Comparison of ENCODE assay signal across 8 mouse cellular contexts in the genomic region with DNA sequence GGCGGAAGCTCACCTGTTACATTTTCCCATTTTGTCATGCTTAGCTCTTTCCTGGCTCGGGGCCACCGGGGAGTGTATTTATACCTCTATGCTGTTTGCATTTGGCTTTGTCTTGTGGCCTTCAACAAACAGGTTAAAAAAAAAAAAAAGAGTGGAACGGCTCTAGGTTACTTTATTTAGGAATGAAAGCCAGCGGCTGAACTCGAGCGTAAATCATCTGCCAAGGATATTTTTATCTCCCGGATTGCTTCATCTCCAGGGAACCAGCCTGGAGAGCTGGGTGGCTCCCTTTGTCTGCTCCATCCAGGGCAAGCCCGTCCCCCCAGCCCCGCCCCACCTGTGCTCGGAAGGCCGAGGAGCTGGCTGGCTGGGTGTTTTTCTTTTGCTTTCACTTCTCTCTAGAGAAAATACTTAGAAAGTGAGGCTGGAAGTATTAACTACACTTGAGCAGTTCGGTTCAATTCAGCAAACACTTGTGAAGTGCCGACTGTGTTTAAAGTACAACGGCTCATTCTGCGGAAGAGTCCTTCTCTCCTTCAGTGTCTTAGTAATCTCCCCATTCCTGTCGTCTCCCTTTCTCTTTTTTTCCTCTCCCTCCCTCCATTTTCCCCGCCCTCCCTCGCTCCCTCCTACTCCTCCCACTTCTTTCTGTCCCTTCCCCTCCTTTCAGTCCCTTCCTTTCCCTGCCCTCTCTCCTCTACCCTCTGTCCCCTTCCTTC. TPM values are rescaled to one million over a fixed set of nuclear protein-coding genes. Genes with fewer than 3 reads are reported as not detected.
DNase-seq lines count a peak whose midpoint lies in the region; ATAC-seq and TF ChIP-seq lines count a peak whose summit lies in the region.

No protein-coding gene starts in this region.

- H3K4me1 ChIP-seq in embryonic facial prominence, embryonic 12.5 days: peaks cover 9% of the 10 kb centered on the region
- H3K4me1 ChIP-seq in liver, adult 2 months (ENCODE audit: control insufficient read depth, insufficient read depth, low read length): peaks cover 6% of the 10 kb centered on the region
- 0 out of 2 replicates have a peak, but pooled peaks cover 6% of the 10 kb centered on the region for H3K4me1 ChIP-seq in midbrain, postnatal 0 days (ENCODE audit: insufficient read depth, low read length)
- H3K4me1 ChIP-seq in stomach, embryonic 16.5 days (ENCODE audit: control insufficient read depth, insufficient read depth, low read length): peaks cover 11% of the 10 kb centered on the region

- 0 out of 2 replicates have a peak, but pooled peaks cover 4% of the 10 kb centered on the region for H3K27me3 ChIP-seq in embryonic facial prominence, embryonic 12.5 days
- peaks cover 3% of the 10 kb centered on the region; the same call in 1 of the 2 replicates for H3K27me3 ChIP-seq in liver, adult 2 months (ENCODE audit: control insufficient read depth, insufficient read depth, low read length)
- no peaks in the 10 kb centered on the region for H3K27me3 ChIP-seq in midbrain, postnatal 0 days (ENCODE audit: insufficient read depth, low read length)
- H3K27me3 ChIP-seq in stomach, embryonic 16.5 days (ENCODE audit: control insufficient read depth, insufficient read depth, low read length): no peaks in the 10 kb centered on the region

- H3K4me3 ChIP-seq in embryonic facial prominence, embryonic 12.5 days: peak overlapping the region; percentile 44
- peak overlapping the region; percentile 91 for H3K4me3 ChIP-seq in liver, adult 2 months (ENCODE audit: insufficient read depth, low read depth, low read length)
- peak overlapping the region; percentile 38 for H3K4me3 ChIP-seq in midbrain, postnatal 0 days (ENCODE audit: low read depth, low read length)
- peak overlapping the region; percentile 57 for H3K4me3 ChIP-seq in stomach, embryonic 16.5 days (replicated peaks; ENCODE audit: low read length)

- TF ChIP-seq CTCF in liver, adult 2 months (IDR thresholded peaks at IDR 0.05; ENCODE audit: low read depth, low read length): no peak
- TF ChIP-seq CTCF in midbrain, postnatal 0 days (IDR thresholded peaks at IDR 0.05): no peak

- no peaks in the 10 kb centered on the region for H3K79me2 ChIP-seq in liver, adult 2 months (ENCODE audit: control insufficient read depth, insufficient read depth, low read length)

- H3K9ac ChIP-seq in embryonic facial prominence, embryonic 12.5 days: peak overlapping the region; percentile 42; the same call in 1 of the 2 replicates
- peak overlapping the region; percentile 84 for H3K9ac ChIP-seq in liver, adult 2 months (ENCODE audit: low read depth, low read length)
- H3K9ac ChIP-seq in midbrain, postnatal 0 days (replicated peaks; ENCODE audit: low read length, poor library complexity, severe bottlenecking): no peak overlapping the region
- H3K9ac ChIP-seq in stomach, embryonic 16.5 days (ENCODE audit: low read length): peak overlapping the region; percentile 62

- peak; percentile 74; the same call in 1 of the 2 replicates for ATAC-seq in embryonic facial prominence, embryonic 12.5 days (ENCODE audit: insufficient number of reproducible peaks, insufficient read depth, low FRiP score, low TSS enrichment)
- ATAC-seq in midbrain, postnatal 0 days (ENCODE audit: low FRiP score): 0 out of 2 replicates have a peak, but pooled peaks have one; percentile 48
- peak; percentile 91 for ATAC-seq in stomach, embryonic 16.5 days (ENCODE audit: insufficient read depth, low FRiP score)

- 2% methylated on average over 19 of the region's 19 CpGs for WGBS in embryonic facial prominence, embryonic 12.5 days
- 1% methylated on average over 19 of the region's 19 CpGs for WGBS in liver, adult 2 months
- WGBS in midbrain, postnatal 0 days: 1% methylated on average over 19 of the region's 19 CpGs
- 1% methylated on average over 19 of the region's 19 CpGs for WGBS in stomach, embryonic 16.5 days

- no peak overlapping the region for H3K27ac ChIP-seq in embryonic facial prominence, embryonic 12.5 days
- H3K27ac ChIP-seq in liver, adult 2 months (replicated peaks; ENCODE audit: insufficient read depth, low read depth, low read length): peak overlapping the region; percentile 67
- H3K27ac ChIP-seq in midbrain, postnatal 0 days (ENCODE audit: low read depth, low read length): no peak overlapping the region
- H3K27ac ChIP-seq in stomach, embryonic 16.5 days (ENCODE audit: low read length): peak overlapping the region; percentile 70

- peak overlapping the region; percentile 68 for H3K4me2 ChIP-seq in embryonic facial prominence, embryonic 12.5 days (replicated peaks)
- H3K4me2 ChIP-seq in midbrain, postnatal 0 days (ENCODE audit: low read depth, low read length, poor library complexity, severe bottlenecking): peak overlapping the region; percentile 72
- H3K4me2 ChIP-seq in stomach, embryonic 16.5 days (ENCODE audit: low read depth, low read length): peak overlapping the region; percentile 58

- peak; percentile 82 for DNase-seq in 3T3-L1 (ENCODE audit: low read depth, low spot score)
- peak; percentile 89 for DNase-seq in adrenal gland, postnatal 14 days
- peak; percentile 78 to 80 for DNase-seq in heart, adult 9 months (ENCODE audit: low spot score in 2 of 2)
- peak; percentile 80 to 82 for DNase-seq in kidney, adult 8-10 months
- DNase-seq in liver, adult 2 months (ENCODE audit: extremely low read depth, low read depth, low spot score): peak; percentile 96
- peak; percentile 26 for DNase-seq in midbrain, postnatal 0 days (ENCODE audit: low spot score)

- no peaks in the 10 kb centered on the region for H3K36me3 ChIP-seq in embryonic facial prominence, embryonic 12.5 days
- H3K36me3 ChIP-seq in liver, adult 2 months (ENCODE audit: control insufficient read depth, insufficient read depth, low read length): no peaks in the 10 kb centered on the region
- H3K36me3 ChIP-seq in midbrain, postnatal 0 days (ENCODE audit: insufficient read depth, low read length): no peaks in the 10 kb centered on the region
- no peaks in the 10 kb centered on the region for H3K36me3 ChIP-seq in stomach, embryonic 16.5 days (ENCODE audit: control insufficient read depth, insufficient read depth, low read length)

- no peak for TF ChIP-seq POLR2A in liver, adult 2 months (IDR thresholded peaks at IDR 0.05; ENCODE audit: extremely low read depth, insufficient read depth, low read length)

- H3K9me3 ChIP-seq in embryonic facial prominence, embryonic 12.5 days: no peaks in the 10 kb centered on the region
- H3K9me3 ChIP-seq in midbrain, postnatal 0 days (ENCODE audit: low read length): no peaks in the 10 kb centered on the region
- no peaks in the 10 kb centered on the region for H3K9me3 ChIP-seq in stomach, embryonic 16.5 days (replicated peaks; ENCODE audit: control insufficient read depth, low read length)

RNA-seq across cellular contexts. Expression of a gene that starts 44.6 kb away (rescaled TPM):
- 0.08 and 0.11 TPM in 2 replicates for total RNA-seq in adrenal gland, postnatal 14 days (2021)
- 0.01 TPM in 1 of 2 replicates, not detected in the other for polyA plus RNA-seq in embryonic facial prominence, embryonic 12.5 days (2016; fragmentation: Nextera tagmentation; extraction: Ambion mirVana)
- 0.09 and 0.13 TPM in 2 replicates for total RNA-seq in liver, adult 2 months (2014; rRNA removed)
- 0.02 TPM in 1 of 2 replicates, not detected in the other for polyA plus RNA-seq in liver, adult 2 months (2012; rRNA removed)
- 1.4 and 1.7 TPM in 2 replicates for total RNA-seq in midbrain, postnatal 0 days (2014; rRNA removed)
- 0.12 and 0.19 TPM in 2 replicates for polyA plus RNA-seq in midbrain, postnatal 0 days (2015; fragmentation: Nextera tagmentation; extraction: Ambion mirVana)
- 0.04 and 0.07 TPM in 2 replicates for polyA plus RNA-seq in stomach, embryonic 16.5 days (2015; fragmentation: Nextera tagmentation; extraction: Ambion mirVana)

Comparison
In these comparisons a context has a peak if more than half of its experiments do, and no peak if none do; other contexts are left out.
1. DNase-seq: peak in every context shown above with its lines; median percentile 96 in liver, adult 2 months; 89 in adrenal gland, postnatal 14 days; 82 in 3T3-L1; 81 in kidney, adult 8-10 months; 79 in heart, adult 9 months; 26 in midbrain, postnatal 0 days.
2. H3K27ac ChIP-seq: peak in liver, adult 2 months (single experiment) and stomach, embryonic 16.5 days (single experiment); none in embryonic facial prominence, embryonic 12.5 days (single experiment) and midbrain, postnatal 0 days (single experiment).
3. H3K4me3 ChIP-seq: peak in every context shown above with its lines; median percentile 91 in liver, adult 2 months; 57 in stomach, embryonic 16.5 days; 44 in embryonic facial prominence, embryonic 12.5 days; 38 in midbrain, postnatal 0 days.
4. Peak in every context shown above with its lines, with median percentiles within 50 percentile points of each other: ATAC-seq and H3K4me2 ChIP-seq.